Mouse (Mus musculus): ENCODE results near the gene Gm49425. TPM values are rescaled to one million over a fixed set of nuclear protein-coding genes. Genes with fewer than 3 reads are reported as not detected.

The Gm49425 gene
- polyA plus RNA-seq, 1 experiment, result not detected

DNA sequence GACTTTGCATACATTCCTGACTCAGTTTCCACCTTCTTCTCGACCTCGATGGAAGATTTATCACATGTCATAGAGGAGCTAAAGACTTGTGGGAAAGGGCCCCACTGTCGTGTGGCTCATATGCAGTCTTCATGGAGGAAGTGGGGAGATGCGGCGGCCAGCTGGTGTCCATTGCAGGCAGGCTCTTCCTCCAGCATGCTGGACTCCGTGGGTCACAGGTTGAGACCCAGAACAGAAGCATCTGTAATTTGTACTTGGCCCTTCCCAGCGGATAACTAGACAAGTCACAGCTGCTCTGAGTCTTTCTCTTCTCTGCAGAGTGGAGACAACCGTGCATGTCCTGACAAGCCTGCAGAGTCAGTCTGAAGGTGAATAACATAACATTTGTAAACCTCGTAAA, 8.8 kb downstream of the Gm49425 start:
- H3K36me3 ChIP-seq (ENCODE audit: control insufficient read depth, insufficient read depth, low read length), result no peaks in the 10 kb centered on the region
- TF ChIP-seq CTCF (IDR thresholded peaks at IDR 0.05; ENCODE audit: control insufficient read depth, insufficient read depth, insufficient replicate concordance, low read depth, low read length) (no peak), POLR2A (IDR thresholded peaks at IDR 0.05; ENCODE audit: control insufficient read depth, low read depth, low read length) (no peak)
- no peaks in the 10 kb centered on the region for H3K27me3 ChIP-seq (ENCODE audit: control insufficient read depth, insufficient read depth, low read length)
- no peak overlapping the region for H3K4me3 ChIP-seq (ENCODE audit: control insufficient read depth, low read depth, low read length)
- no peaks in the 10 kb centered on the region for H3K4me1 ChIP-seq (ENCODE audit: control insufficient read depth, insufficient read depth, low read length)
- H3K27ac ChIP-seq (ENCODE audit: control insufficient read depth, insufficient read depth, low read depth, low read length), result no peak overlapping the region

DNA sequence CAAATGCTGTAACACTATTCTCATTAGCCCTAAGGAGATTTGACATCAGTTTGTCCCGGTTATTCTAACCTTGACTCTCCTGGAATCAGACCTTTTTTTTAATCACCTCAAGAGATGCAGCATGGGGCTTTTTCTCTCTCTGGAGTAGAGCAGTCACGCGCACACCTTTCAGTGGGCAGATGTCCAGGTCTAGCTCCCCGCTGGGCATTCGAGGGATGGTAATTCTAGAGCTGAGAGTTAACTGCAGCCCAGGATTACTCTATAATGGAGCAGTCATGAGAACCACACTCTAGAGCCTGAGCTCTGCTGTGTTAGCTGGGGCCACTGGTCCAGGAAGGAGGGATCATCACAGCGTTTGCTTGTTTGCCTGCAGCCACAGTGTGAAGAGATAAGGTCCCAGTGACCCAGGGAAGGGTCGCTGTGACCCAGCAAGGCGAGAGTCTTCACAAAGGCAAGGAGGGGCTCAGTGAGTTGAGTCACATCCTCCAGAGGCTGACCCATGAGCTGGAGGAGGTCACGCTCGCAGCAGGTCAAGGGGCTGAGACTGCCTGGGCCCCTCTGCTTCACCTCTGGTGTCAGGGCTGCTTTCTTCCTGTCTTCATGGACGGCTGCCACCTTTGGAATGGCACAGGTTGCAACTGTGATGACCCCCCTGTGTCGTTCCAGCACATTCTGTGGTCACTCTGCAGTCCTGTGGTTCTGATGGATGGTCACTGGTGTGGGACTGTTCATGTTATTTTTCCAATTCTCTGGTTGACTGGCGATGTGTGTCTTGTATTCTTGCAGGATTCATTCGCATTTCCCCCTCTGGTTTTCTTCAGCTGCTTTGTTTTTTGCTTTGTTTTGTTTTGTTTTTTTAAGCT, 9.9 kb downstream of the Gm49425 start:
- H3K27ac ChIP-seq (ENCODE audit: control insufficient read depth, insufficient read depth, low read depth, low read length), result no peak overlapping the region
- no peaks in the 10 kb centered on the region for H3K36me3 ChIP-seq (ENCODE audit: control insufficient read depth, insufficient read depth, low read length)
- H3K4me3 ChIP-seq (ENCODE audit: control insufficient read depth, low read depth, low read length), result no peak overlapping the region
- no peaks in the 10 kb centered on the region for H3K4me1 ChIP-seq (ENCODE audit: control insufficient read depth, insufficient read depth, low read length)
- TF ChIP-seq POLR2A (IDR thresholded peaks at IDR 0.05; ENCODE audit: control insufficient read depth, low read depth, low read length), result no peak
- no peak for TF ChIP-seq CTCF (IDR thresholded peaks at IDR 0.05; ENCODE audit: control insufficient read depth, insufficient read depth, insufficient replicate concordance, low read depth, low read length)
- H3K27me3 ChIP-seq (ENCODE audit: control insufficient read depth, insufficient read depth, low read length), result no peaks in the 10 kb centered on the region

DNA sequence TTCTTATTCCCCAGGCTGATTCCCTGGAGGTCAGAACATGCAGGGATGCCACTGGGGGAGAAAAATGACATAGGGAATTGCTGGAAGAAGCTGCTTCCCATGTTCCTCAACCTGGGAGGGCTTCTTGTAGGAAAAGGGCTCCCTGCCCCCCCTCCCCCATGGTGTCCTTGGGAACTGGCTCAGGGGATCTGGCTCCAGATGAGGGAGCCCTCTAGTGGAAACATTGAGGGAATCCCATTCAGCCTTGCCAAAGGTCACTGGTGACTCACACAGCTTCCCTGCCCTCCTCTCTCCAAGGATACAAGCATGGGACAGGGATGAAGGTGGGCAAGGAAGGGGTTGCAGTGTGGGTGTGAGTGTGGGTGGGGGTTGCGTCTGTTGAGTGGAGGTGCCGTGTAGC, 19.9 kb downstream of the Gm49425 start:
- Histone ChIP-seq H3K27me3 (ENCODE audit: control insufficient read depth, insufficient read depth, low read length) (no peaks in the 10 kb centered on the region), H3K4me1 (ENCODE audit: control insufficient read depth, insufficient read depth, low read length) (no peaks in the 10 kb centered on the region; the same call in 1 of the 2 replicates), H3K4me3 (ENCODE audit: control insufficient read depth, low read depth, low read length) (no peak overlapping the region), H3K36me3 (ENCODE audit: control insufficient read depth, insufficient read depth, low read length) (no peaks in the 10 kb centered on the region), H3K27ac (ENCODE audit: control insufficient read depth, insufficient read depth, low read depth, low read length) (no peak overlapping the region)
- TF ChIP-seq POLR2A (IDR thresholded peaks at IDR 0.05; ENCODE audit: control insufficient read depth, low read depth, low read length) (no peak), CTCF (IDR thresholded peaks at IDR 0.05; ENCODE audit: control insufficient read depth, insufficient read depth, insufficient replicate concordance, low read depth, low read length) (no peak)

DNA sequence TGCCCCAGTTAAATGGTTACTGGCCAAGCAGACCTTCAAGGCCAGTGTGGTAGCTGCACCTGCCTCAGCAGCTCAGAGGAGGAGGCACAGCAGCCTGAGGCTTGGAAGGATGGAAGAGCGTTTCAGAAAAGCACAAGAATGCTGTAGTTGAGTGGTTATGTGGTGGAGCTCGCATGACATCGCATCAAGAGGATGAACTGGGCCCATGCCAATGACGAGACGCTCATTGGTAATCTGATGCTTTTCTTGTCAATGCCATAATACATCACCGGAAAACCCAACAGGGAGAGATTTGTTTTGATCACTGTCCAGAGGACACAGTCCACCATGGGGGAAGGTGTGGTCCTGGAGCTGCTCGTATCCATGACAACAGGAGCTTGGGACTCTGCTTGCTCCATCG, 21.8 kb downstream of the Gm49425 start:
- Histone ChIP-seq H3K27ac (ENCODE audit: control insufficient read depth, insufficient read depth, low read depth, low read length) (no peak overlapping the region), H3K4me1 (ENCODE audit: control insufficient read depth, insufficient read depth, low read length) (no peaks in the 10 kb centered on the region; the same call in 1 of the 2 replicates), H3K4me3 (ENCODE audit: control insufficient read depth, low read depth, low read length) (no peak overlapping the region), H3K36me3 (ENCODE audit: control insufficient read depth, insufficient read depth, low read length) (no peaks in the 10 kb centered on the region), H3K27me3 (ENCODE audit: control insufficient read depth, insufficient read depth, low read length) (no peaks in the 10 kb centered on the region)
- TF ChIP-seq POLR2A (IDR thresholded peaks at IDR 0.05; ENCODE audit: control insufficient read depth, low read depth, low read length) (no peak), CTCF (IDR thresholded peaks at IDR 0.05; ENCODE audit: control insufficient read depth, insufficient read depth, insufficient replicate concordance, low read depth, low read length) (no peak)

DNA sequence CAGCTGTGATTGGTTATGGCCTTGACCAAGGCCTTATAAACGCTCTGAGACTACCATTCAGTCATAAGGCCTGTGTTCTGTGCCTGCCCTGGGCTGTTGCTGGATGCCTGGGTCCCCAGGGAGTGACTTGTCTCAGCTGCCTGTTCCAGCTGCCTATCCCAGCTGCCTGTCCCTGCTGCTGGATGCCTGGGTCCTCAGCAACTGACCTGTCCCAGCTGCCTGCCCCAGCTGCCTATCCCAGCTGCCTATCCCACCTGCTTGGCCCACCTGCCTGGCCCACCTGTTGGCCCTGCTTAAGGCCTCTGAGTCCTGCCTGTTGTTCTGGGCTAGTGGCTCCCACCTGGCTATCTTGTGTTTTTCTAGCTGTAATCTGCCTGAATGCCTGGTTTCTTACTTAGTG, 22.9 kb downstream of the Gm49425 start:
- TF ChIP-seq POLR2A (IDR thresholded peaks at IDR 0.05; ENCODE audit: control insufficient read depth, low read depth, low read length) (no peak), CTCF (IDR thresholded peaks at IDR 0.05; ENCODE audit: control insufficient read depth, insufficient read depth, insufficient replicate concordance, low read depth, low read length) (no peak)
- Histone ChIP-seq H3K27ac (ENCODE audit: control insufficient read depth, insufficient read depth, low read depth, low read length) (no peak overlapping the region), H3K36me3 (ENCODE audit: control insufficient read depth, insufficient read depth, low read length) (no peaks in the 10 kb centered on the region), H3K4me1 (ENCODE audit: control insufficient read depth, insufficient read depth, low read length) (no peaks in the 10 kb centered on the region; the same call in 1 of the 2 replicates), H3K4me3 (ENCODE audit: control insufficient read depth, low read depth, low read length) (no peak overlapping the region), H3K27me3 (ENCODE audit: control insufficient read depth, insufficient read depth, low read length) (no peaks in the 10 kb centered on the region)

DNA sequence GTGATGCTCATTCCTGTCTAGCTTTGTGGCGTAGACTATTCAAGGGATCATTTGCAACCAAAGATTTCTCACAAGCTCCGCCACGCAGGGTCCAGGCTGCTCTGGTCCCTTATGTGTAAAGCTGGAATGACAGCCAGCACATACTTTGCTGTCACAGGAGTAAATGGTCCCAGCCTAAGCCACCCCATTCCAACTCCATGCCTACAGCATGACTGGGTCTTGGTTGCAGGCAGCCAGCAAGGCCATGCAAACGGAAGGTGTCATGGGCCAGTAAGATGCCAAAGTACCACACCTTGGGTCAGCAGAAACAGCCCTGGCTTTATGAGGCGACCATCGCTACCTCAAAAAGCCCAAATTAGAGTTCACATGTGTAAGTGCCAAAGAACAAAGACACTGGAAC, 23.3 kb downstream of the Gm49425 start:
- no peaks in the 10 kb centered on the region for H3K27me3 ChIP-seq (ENCODE audit: control insufficient read depth, insufficient read depth, low read length)

DNA sequence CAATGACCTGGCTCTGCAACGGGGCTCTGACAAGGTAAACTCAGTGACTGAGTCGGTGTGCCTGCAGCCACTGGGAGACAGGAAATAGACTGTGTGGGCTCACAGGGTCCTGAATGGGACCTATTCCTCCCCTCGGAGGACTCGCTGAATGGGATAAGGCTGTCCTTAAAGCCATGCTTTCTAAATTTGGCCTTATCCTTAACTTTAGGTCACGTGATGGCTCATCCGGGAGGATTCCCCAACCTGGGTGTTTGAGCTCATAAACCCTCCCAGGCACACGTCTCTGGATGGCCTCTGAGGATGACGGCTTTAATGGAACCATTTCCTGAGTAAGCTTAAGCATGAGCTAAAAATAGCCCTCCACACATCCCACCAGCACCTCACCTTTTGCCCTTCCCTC, 24.3 kb downstream of the Gm49425 start:
- TF ChIP-seq POLR2A (IDR thresholded peaks at IDR 0.05; ENCODE audit: control insufficient read depth, low read depth, low read length), result no peak
- TF ChIP-seq CTCF (IDR thresholded peaks at IDR 0.05; ENCODE audit: control insufficient read depth, insufficient read depth, insufficient replicate concordance, low read depth, low read length), result no peak

More for the DNA sequence above, 23.3 kb downstream of the Gm49425 start:
- Histone ChIP-seq H3K4me1 (ENCODE audit: control insufficient read depth, insufficient read depth, low read length) (no peaks in the 10 kb centered on the region; the same call in 1 of the 2 replicates), H3K4me3 (ENCODE audit: control insufficient read depth, low read depth, low read length) (no peak overlapping the region), H3K27ac (ENCODE audit: control insufficient read depth, insufficient read depth, low read depth, low read length) (no peak overlapping the region), H3K36me3 (ENCODE audit: control insufficient read depth, insufficient read depth, low read length) (no peaks in the 10 kb centered on the region)
- TF ChIP-seq POLR2A (IDR thresholded peaks at IDR 0.05; ENCODE audit: control insufficient read depth, low read depth, low read length), result no peak
- no peak for TF ChIP-seq CTCF (IDR thresholded peaks at IDR 0.05; ENCODE audit: control insufficient read depth, insufficient read depth, insufficient replicate concordance, low read depth, low read length)

More for the DNA sequence above, 24.3 kb downstream of the Gm49425 start:
- H3K36me3 ChIP-seq (ENCODE audit: control insufficient read depth, insufficient read depth, low read length), result no peaks in the 10 kb centered on the region
- no peaks in the 10 kb centered on the region for H3K27me3 ChIP-seq (ENCODE audit: control insufficient read depth, insufficient read depth, low read length)
- no peak overlapping the region for H3K4me3 ChIP-seq (ENCODE audit: control insufficient read depth, low read depth, low read length)
- no peaks in the 10 kb centered on the region; the same call in 1 of the 2 replicates for H3K4me1 ChIP-seq (ENCODE audit: control insufficient read depth, insufficient read depth, low read length)
- H3K27ac ChIP-seq (ENCODE audit: control insufficient read depth, insufficient read depth, low read depth, low read length), result no peak overlapping the region

Measured in testis, adult 2 months (tissue).